Mouse (Mus musculus) testis, postnatal 14 days (tissue): ENCODE measurements around the gene Crnkl1.

ENCODE experiments used
- DNase-seq: peaks from one replicate; pipeline ENCODE4 v3.0.0; 2021; ENCODE audit warnings: low spot score

Crnkl1 gene

GRCm38 (mm10) chr2:145934339-145935231, at the start of gene Crnkl1, which contains the start of gene Cfap61:
Crnkl1 (minus strand) TSS chr2:145935014.
Cfap61 (plus strand) TSS chr2:145934784.
- DNase-seq, result peak; percentile 93

GRCm38 (mm10) chr2:145982317-145983045, 47.7 kb upstream of the Crnkl1 start:
- DNase-seq, result no peak

- no peak for DNase-seq
Measured at GRCm38 (mm10) chr2:145981699-145982112, 46.9 kb upstream of the Crnkl1 start.

- DNase-seq, result no peak
Measured at GRCm38 (mm10) chr2:145980881-145981280, 46.1 kb upstream of the Crnkl1 start.

- no peak for DNase-seq
Measured at GRCm38 (mm10) chr2:145979616-145980015, 44.8 kb upstream of the Crnkl1 start.

GRCm38 (mm10) chr2:145972571-145972970, 37.8 kb upstream of the Crnkl1 start:
- DNase-seq, result no peak

- no peak for DNase-seq
Measured at GRCm38 (mm10) chr2:145971237-145972010, 36.6 kb upstream of the Crnkl1 start.

GRCm38 (mm10) chr2:145970751-145971150, 35.9 kb upstream of the Crnkl1 start:
- DNase-seq, result no peak

GRCm38 (mm10) chr2:145961861-145962260, 27.0 kb upstream of the Crnkl1 start:
- DNase-seq, result no peak

GRCm38 (mm10) chr2:145958551-145958950, 23.7 kb upstream of the Crnkl1 start:
- DNase-seq, result no peak

- no peak for DNase-seq
Measured at GRCm38 (mm10) chr2:145958097-145958496, 23.3 kb upstream of the Crnkl1 start.

- no peak for DNase-seq
Measured at GRCm38 (mm10) chr2:145957450-145957849, 22.6 kb upstream of the Crnkl1 start.

GRCm38 (mm10) chr2:145956318-145956717, 21.5 kb upstream of the Crnkl1 start:
- no peak for DNase-seq

- no peak for DNase-seq
Measured at GRCm38 (mm10) chr2:145955844-145956243, 21.0 kb upstream of the Crnkl1 start.

GRCm38 (mm10) chr2:145952726-145953125, 17.9 kb upstream of the Crnkl1 start:
- DNase-seq, result no peak

- DNase-seq, result no peak
Measured at GRCm38 (mm10) chr2:145950239-145950638, 15.4 kb upstream of the Crnkl1 start.

- no peak for DNase-seq
Measured at GRCm38 (mm10) chr2:145949475-145950068, 14.8 kb upstream of the Crnkl1 start.

- no peak for DNase-seq
Measured at GRCm38 (mm10) chr2:145948402-145948954, 13.7 kb upstream of the Crnkl1 start.

- DNase-seq, result no peak
Measured at GRCm38 (mm10) chr2:145944286-145944685, 9.5 kb upstream of the Crnkl1 start.

- no peak for DNase-seq
Measured at GRCm38 (mm10) chr2:145941403-145941802, 6.6 kb upstream of the Crnkl1 start.

GRCm38 (mm10) chr2:145936975-145937374, 2.2 kb upstream of the Crnkl1 start:
- peak; percentile 11 for DNase-seq
